Mouse (Mus musculus): ENCODE results near the gene Eml6. TPM values are rescaled to one million over a fixed set of nuclear protein-coding genes. Genes with fewer than 3 reads are reported as not detected.

Gene Eml6
- polyA plus RNA-seq, 2 experiments: 0.09 to 0.55 TPM

- DNase-seq (ENCODE audit: low read depth in 3 of 3, low spot score in 3 of 3) (no peak), ATAC-seq (ENCODE audit: insufficient read depth) (no peak)
- Histone ChIP-seq H3K9ac (replicated peaks) (no peak overlapping the region), H3K9me3 (ENCODE audit: control insufficient read depth, low read length) (no peaks in the 10 kb centered on the region), H3K4me3 (ENCODE audit: insufficient read depth in 1 of 2, low read depth in 2 of 2, low read length in 2 of 2) (no peak overlapping the region), H3K36me3 (replicated peaks; ENCODE audit: control insufficient read depth, insufficient read depth, low read depth) (no peaks in the 10 kb centered on the region), H3K27me3 (ENCODE audit: control insufficient read depth, insufficient read depth, low read length) (no peaks in the 10 kb centered on the region), H3K4me2 (ENCODE audit: low read depth) (no peak overlapping the region), H3K4me1 (replicated peaks; ENCODE audit: control insufficient read depth in 2 of 2, insufficient read depth in 2 of 2, low read length in 1 of 2) (no peaks in the 10 kb centered on the region), H3K27ac (no peak overlapping the region)
- TF ChIP-seq CTCF (IDR thresholded peaks at IDR 0.05; ENCODE audit: low read depth) (no peak), EP300 (IDR thresholded peaks at IDR 0.05; ENCODE audit: low read depth) (no peak)
- WGBS (ENCODE audit: insufficient replicate concordance): 62% methylated on average over 1 of the region's 1 CpGs
Observed at GRCm38 (mm10) chr11:29968874-29969273, 57.0 kb downstream of the Eml6 start.

- DNase-seq (ENCODE audit: low read depth in 3 of 3, low spot score in 3 of 3) (no peak), ATAC-seq (ENCODE audit: insufficient read depth) (no peak)
- Histone ChIP-seq H3K4me3 (ENCODE audit: insufficient read depth in 1 of 2, low read depth in 2 of 2, low read length in 2 of 2) (no peak overlapping the region), H3K9me3 (ENCODE audit: control insufficient read depth, low read length) (no peaks in the 10 kb centered on the region), H3K36me3 (replicated peaks; ENCODE audit: control insufficient read depth, insufficient read depth, low read depth) (no peaks in the 10 kb centered on the region), H3K4me1 (replicated peaks; ENCODE audit: control insufficient read depth in 2 of 2, insufficient read depth in 2 of 2, low read length in 1 of 2) (no peaks in the 10 kb centered on the region), H3K27me3 (ENCODE audit: control insufficient read depth, insufficient read depth, low read length) (no peaks in the 10 kb centered on the region), H3K9ac (replicated peaks) (no peak overlapping the region), H3K4me2 (ENCODE audit: low read depth) (no peak overlapping the region), H3K27ac (no peak overlapping the region)
- WGBS (ENCODE audit: insufficient replicate concordance): 65% methylated on average over 5 of the region's 5 CpGs
- TF ChIP-seq EP300 (IDR thresholded peaks at IDR 0.05; ENCODE audit: low read depth): no peak
- TF ChIP-seq CTCF (IDR thresholded peaks at IDR 0.05; ENCODE audit: low read depth): no peak
Observed at GRCm38 (mm10) chr11:29959366-29959765, 66.5 kb downstream of the Eml6 start.

- TF ChIP-seq CTCF (IDR thresholded peaks at IDR 0.05; ENCODE audit: low read depth) (no peak), EP300 (IDR thresholded peaks at IDR 0.05; ENCODE audit: low read depth) (no peak)
- no peak overlapping the region for H3K4me2 ChIP-seq (ENCODE audit: low read depth)
- no peak overlapping the region for H3K9ac ChIP-seq (replicated peaks)
- ATAC-seq (ENCODE audit: insufficient read depth): no peak
- no peaks in the 10 kb centered on the region for H3K27me3 ChIP-seq (ENCODE audit: control insufficient read depth, insufficient read depth, low read length)
- no peaks in the 10 kb centered on the region for H3K9me3 ChIP-seq (ENCODE audit: control insufficient read depth, low read length)
- H3K4me3 ChIP-seq (ENCODE audit: insufficient read depth in 1 of 2, low read depth in 2 of 2, low read length in 2 of 2): no peak overlapping the region
- WGBS (ENCODE audit: insufficient replicate concordance): 58% methylated on average over 3 of the region's 3 CpGs
- H3K27ac ChIP-seq: no peak overlapping the region
- no peaks in the 10 kb centered on the region for H3K36me3 ChIP-seq (replicated peaks; ENCODE audit: control insufficient read depth, insufficient read depth, low read depth)
- H3K4me1 ChIP-seq (replicated peaks; ENCODE audit: control insufficient read depth in 2 of 2, insufficient read depth in 2 of 2, low read length in 1 of 2): no peaks in the 10 kb centered on the region
- no peak for DNase-seq (ENCODE audit: low read depth in 3 of 3, low spot score in 3 of 3)
Observed at GRCm38 (mm10) chr11:29944661-29945060, 81.2 kb downstream of the Eml6 start.

- Histone ChIP-seq H3K27ac (no peak overlapping the region), H3K27me3 (ENCODE audit: control insufficient read depth, insufficient read depth, low read length) (no peaks in the 10 kb centered on the region), H3K4me1 (replicated peaks; ENCODE audit: control insufficient read depth in 2 of 2, insufficient read depth in 2 of 2, low read length in 1 of 2) (no peaks in the 10 kb centered on the region), H3K4me2 (ENCODE audit: low read depth) (no peak overlapping the region), H3K36me3 (replicated peaks; ENCODE audit: control insufficient read depth, insufficient read depth, low read depth) (no peaks in the 10 kb centered on the region), H3K9me3 (ENCODE audit: control insufficient read depth, low read length) (no peaks in the 10 kb centered on the region), H3K4me3 (ENCODE audit: insufficient read depth in 1 of 2, low read depth in 2 of 2, low read length in 2 of 2) (no peak overlapping the region), H3K9ac (replicated peaks) (no peak overlapping the region)
- WGBS (ENCODE audit: insufficient replicate concordance): 58% methylated on average over 2 of the region's 2 CpGs
- ATAC-seq (ENCODE audit: insufficient read depth) (no peak), DNase-seq (ENCODE audit: low read depth in 3 of 3, low spot score in 3 of 3) (no peak)
- TF ChIP-seq EP300 (IDR thresholded peaks at IDR 0.05; ENCODE audit: low read depth) (no peak), CTCF (IDR thresholded peaks at IDR 0.05; ENCODE audit: low read depth) (no peak)
Observed at GRCm38 (mm10) chr11:29924332-29924731, 101.5 kb downstream of the Eml6 start.

GRCm38 (mm10) chr11:29923851-29924250, 102.0 kb downstream of the Eml6 start:
- no peak overlapping the region for H3K9ac ChIP-seq (replicated peaks)
- H3K4me1 ChIP-seq (replicated peaks; ENCODE audit: control insufficient read depth in 2 of 2, insufficient read depth in 2 of 2, low read length in 1 of 2): no peaks in the 10 kb centered on the region
- H3K27me3 ChIP-seq (ENCODE audit: control insufficient read depth, insufficient read depth, low read length): no peaks in the 10 kb centered on the region
- DNase-seq (ENCODE audit: low read depth in 3 of 3, low spot score in 3 of 3): no peak
- H3K4me3 ChIP-seq (ENCODE audit: insufficient read depth in 1 of 2, low read depth in 2 of 2, low read length in 2 of 2): no peak overlapping the region
- H3K4me2 ChIP-seq (ENCODE audit: low read depth): no peak overlapping the region
- TF ChIP-seq CTCF (IDR thresholded peaks at IDR 0.05; ENCODE audit: low read depth) (no peak), EP300 (IDR thresholded peaks at IDR 0.05; ENCODE audit: low read depth) (no peak)
- H3K27ac ChIP-seq: no peak overlapping the region
- no peaks in the 10 kb centered on the region for H3K36me3 ChIP-seq (replicated peaks; ENCODE audit: control insufficient read depth, insufficient read depth, low read depth)
- no peak for ATAC-seq (ENCODE audit: insufficient read depth)
- 48% methylated on average over 1 of the region's 1 CpGs for WGBS (ENCODE audit: insufficient replicate concordance)
- no peaks in the 10 kb centered on the region for H3K9me3 ChIP-seq (ENCODE audit: control insufficient read depth, low read length)
